Mouse (Mus musculus): ENCODE data around the gene Ss18l2. TPM values are rescaled to one million over a fixed set of nuclear protein-coding genes. Genes with fewer than 3 reads are reported as not detected.

The Ss18l2 gene
- total RNA-seq, 2 experiments from 2014 or later, result 138 to 145 TPM

GRCm38 (mm10) chr9:121697150-121698049 lies 12.7 kb upstream of the Ss18l2 start:
- DNase-seq (ENCODE audit: low spot score), result no peak
- intact Hi-C loops (cut with DNase I), result no loop called here

GRCm38 (mm10) chr9:121704261-121704645 lies 5.9 kb upstream of the Ss18l2 start:
- DNase-seq (ENCODE audit: low spot score), result no peak
- intact Hi-C loops (cut with DNase I), result no loop called here

GRCm38 (mm10) chr9:121704646-121705625 lies 5.2 kb upstream of the Ss18l2 start, which contains the start of gene Sec22c:
Gene Sec22c (minus strand): TSS chr9:121705490.
- DNase-seq (ENCODE audit: low spot score), result peak; percentile 92
- intact Hi-C loops (cut with DNase I), result no loop called here

- DNase-seq (ENCODE audit: low spot score), result no peak
- intact Hi-C loops (cut with DNase I), result no loop called here
Measured at GRCm38 (mm10) chr9:121706029-121706675, 4.0 kb upstream of the Ss18l2 start.

GRCm38 (mm10) chr9:121707801-121708200 lies 2.3 kb upstream of the Ss18l2 start:
- intact Hi-C loops (cut with DNase I), result no loop called here
- DNase-seq (ENCODE audit: low spot score), result no peak

GRCm38 (mm10) chr9:121708506-121709486 lies 1.3 kb upstream of the Ss18l2 start:
- DNase-seq (ENCODE audit: low spot score), result no peak
- intact Hi-C loops (cut with DNase I), result no loop called here

- no peak for DNase-seq (ENCODE audit: low spot score)
- intact Hi-C loops (cut with DNase I), result no loop called here
Measured at GRCm38 (mm10) chr9:121710584-121710975, 451 bp downstream of the Ss18l2 start.

- no peak for DNase-seq (ENCODE audit: low spot score)
- intact Hi-C loops (cut with DNase I), result no loop called here
Measured at GRCm38 (mm10) chr9:121717048-121717447, 6.9 kb downstream of the Ss18l2 start.

- no peak for DNase-seq (ENCODE audit: low spot score)
- intact Hi-C loops (cut with DNase I), result no loop called here
Measured at GRCm38 (mm10) chr9:121718070-121718705, 8.1 kb downstream of the Ss18l2 start.

- DNase-seq (ENCODE audit: low spot score), result peak; percentile 97
- intact Hi-C loops (cut with DNase I), result no loop called here
Measured at GRCm38 (mm10) chr9:121718792-121719318, 8.7 kb downstream of the Ss18l2 start, which contains the start of gene Nktr. Gene Nktr (plus strand): TSS chr9:121719169.

GRCm38 (mm10) chr9:121719347-121720331 lies 9.5 kb downstream of the Ss18l2 start:
- intact Hi-C loops (cut with DNase I), result no loop called here
- no peak for DNase-seq (ENCODE audit: low spot score)

GRCm38 (mm10) chr9:121740490-121740889 lies 30.4 kb downstream of the Ss18l2 start:
- DNase-seq (ENCODE audit: low spot score), result no peak
- intact Hi-C loops (cut with DNase I), result no loop called here

- intact Hi-C loops (cut with DNase I), result no loop called here
Measured at GRCm38 (mm10) chr9:121741168-121741567, 31.0 kb downstream of the Ss18l2 start.

GRCm38 (mm10) chr9:121744051-121744450 lies 33.9 kb downstream of the Ss18l2 start:
- intact Hi-C loops (cut with DNase I), result no loop called here
- DNase-seq (ENCODE audit: low spot score), result no peak

More at GRCm38 (mm10) chr9:121741168-121741567, 31.0 kb downstream of the Ss18l2 start:
- no peak for DNase-seq (ENCODE audit: low spot score)

GRCm38 (mm10) chr9:121752774-121753173 lies 42.6 kb downstream of the Ss18l2 start:
- no peak for DNase-seq (ENCODE audit: low spot score)
- intact Hi-C loops (cut with DNase I), result no loop called here

- intact Hi-C loops (cut with DNase I), result no loop called here
- no peak for DNase-seq (ENCODE audit: low spot score)
Measured at GRCm38 (mm10) chr9:121754624-121755023, 44.5 kb downstream of the Ss18l2 start.

GRCm38 (mm10) chr9:121756785-121757184 lies 46.7 kb downstream of the Ss18l2 start:
- intact Hi-C loops (cut with DNase I), result no loop called here
- DNase-seq (ENCODE audit: low spot score), result no peak

All from heart, postnatal 25 days (tissue).